Mouse (Mus musculus) liver, postnatal 0 days (tissue): ENCODE measurements around the gene Foxs1.

Experiments
- CTCF ChIP-seq: sonication (generic); IDR thresholded peaks from 2 replicates; pipeline ENCODE4 v1.5.1; 2016; ENCODE audit warnings: antibody characterized with exemption, low read depth
- EP300 ChIP-seq: IDR thresholded peaks from 2 replicates; pipeline ENCODE4 v1.6.1; 2016; ENCODE audit warnings: antibody characterized with exemption, low read depth, mild to moderate bottlenecking

GRCm38 (mm10) chr2:152941776-152942175, 8.8 kb upstream of the Foxs1 start:
- TF ChIP-seq CTCF, result no peak
- TF ChIP-seq EP300, result no peak
